Mouse (Mus musculus) cerebellum, postnatal 10 days (tissue): ENCODE results near the gene Gm5565.
"Not testable (repeated sequence)": the region's sequence is repeated elsewhere in the genome, so short reads cannot be mapped to it uniquely, and the experiment has no call there.

Source experiments
- DNase-seq, 2 experiments: peaks; one replicate each; pipeline ENCODE4 v3.0.0; 2021; ENCODE audit warnings: mixed read lengths in 2 of 2

The Gm5565 gene

DNA sequence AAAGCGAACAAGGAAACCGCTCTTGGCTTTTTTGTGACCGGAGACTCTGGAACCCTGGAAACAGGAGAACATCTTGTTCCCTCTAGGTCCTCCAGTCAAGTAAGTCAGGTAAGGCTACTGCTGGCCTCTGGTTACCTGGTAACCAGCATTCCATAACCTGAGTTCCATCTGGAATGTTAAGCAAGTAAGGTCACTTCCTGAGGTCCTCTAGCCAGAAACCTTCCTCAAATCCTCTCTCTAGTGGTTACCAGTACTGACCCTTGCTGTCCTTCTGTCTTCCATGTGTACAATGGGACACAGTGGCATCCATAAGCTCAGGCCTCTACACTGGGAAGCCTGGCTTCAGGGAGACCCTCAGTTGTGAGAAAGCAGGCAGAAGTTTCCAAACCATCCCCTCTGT is at the start of gene Gm5565:
Gm5565 (minus strand) TSS at position 101 of the 400 bp plus-strand sequence.
- DNase-seq, result not testable (repeated sequence)

DNA sequence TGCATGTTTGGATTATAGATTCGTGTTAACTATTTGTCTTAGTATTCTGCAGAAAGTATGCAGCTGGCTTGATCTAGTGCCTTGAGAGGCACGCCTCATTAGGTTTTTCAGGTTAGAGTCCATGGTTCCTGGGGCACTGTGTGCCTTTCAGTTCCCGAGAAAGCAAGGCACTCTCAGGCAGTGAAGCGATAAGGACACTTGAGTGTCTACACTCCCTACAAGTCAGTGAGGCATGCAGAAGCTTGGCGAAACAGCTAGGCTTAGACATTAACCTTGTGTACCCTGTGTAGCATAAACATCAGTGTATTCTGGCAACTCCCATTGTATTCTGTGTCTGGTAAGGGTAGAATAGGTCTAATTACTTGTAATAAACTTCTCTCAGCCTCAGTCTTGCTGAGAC is 45.2 kb upstream of the Gm5565 start:
- no peak for DNase-seq

DNA sequence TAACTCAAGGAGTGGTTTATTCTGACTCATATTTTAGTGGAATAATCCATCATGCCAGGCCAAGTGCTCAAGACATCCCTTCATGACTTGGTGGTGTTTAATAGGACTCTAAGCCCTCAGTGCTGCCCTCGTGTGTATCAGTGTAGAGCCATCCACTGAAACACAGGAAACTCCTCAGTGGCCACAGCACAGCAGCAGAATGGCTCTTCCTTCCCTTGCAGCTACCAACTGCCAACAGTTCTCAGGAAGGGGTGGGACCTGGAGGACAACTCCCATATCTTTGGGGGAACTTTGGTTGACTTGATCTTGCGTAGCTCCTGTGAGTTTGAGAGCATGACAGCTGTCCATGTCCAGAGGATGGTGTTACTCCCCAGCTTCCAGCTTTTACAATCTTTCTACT is 43.6 kb upstream of the Gm5565 start:
- DNase-seq, result no peak

DNA sequence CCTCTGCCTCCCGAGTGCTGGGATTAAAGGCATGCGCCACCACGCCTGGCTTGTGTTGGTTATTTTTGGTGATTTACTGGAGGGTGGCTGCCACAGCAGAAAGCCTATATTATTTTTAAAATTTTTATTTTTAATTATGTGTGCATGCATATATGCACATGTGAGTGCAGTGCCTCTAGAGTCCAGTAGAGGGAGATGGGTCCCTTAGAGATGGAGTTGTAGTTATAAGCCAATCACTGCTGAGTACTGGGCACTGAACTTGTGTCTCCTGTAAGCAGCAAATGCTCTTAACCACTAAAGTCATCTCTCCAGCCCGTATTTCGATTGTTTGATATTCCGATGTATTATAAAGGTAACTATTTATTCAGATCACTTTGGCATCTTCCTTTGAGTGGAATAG is 40.2 kb upstream of the Gm5565 start:
- DNase-seq, result no peak

DNA sequence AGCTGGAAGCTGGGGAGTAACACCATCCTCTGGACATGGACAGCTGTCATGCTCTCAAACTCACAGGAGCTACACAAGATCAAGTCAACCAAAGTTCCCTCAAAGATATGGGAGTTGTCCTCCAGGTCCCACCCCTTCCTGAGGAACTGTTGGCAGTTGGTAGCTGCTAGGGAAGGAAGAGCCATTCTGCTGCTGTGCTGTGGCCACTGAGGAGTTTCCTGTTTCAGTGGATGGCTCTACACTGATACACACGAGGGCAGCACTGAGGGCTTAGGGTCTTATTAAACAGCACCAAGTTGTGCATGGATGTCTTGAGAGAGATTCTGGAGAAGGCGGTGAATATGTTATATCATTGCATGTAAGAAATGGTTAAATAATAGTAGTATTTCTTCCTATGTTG is 39.2 kb upstream of the Gm5565 start:
- no peak for DNase-seq

DNA sequence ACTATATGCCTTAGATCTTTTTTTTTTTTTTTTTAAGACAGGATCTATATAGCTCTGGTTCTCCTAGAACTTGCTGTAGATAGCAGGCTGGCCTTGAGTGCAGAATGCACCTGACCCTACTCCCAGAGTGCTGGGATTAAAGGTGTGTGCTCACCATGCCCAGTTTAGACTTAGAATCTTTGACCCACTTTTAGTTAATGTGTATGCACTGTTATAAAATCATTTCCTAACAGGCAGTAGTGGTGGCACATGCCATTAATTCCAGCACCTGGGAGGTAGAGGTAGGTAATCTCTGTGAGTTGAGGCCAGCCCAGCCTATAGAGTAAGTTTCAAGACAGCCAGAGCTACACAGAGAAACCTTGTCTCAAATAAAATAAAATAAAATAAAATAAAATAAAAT is 38.7 kb upstream of the Gm5565 start:
- DNase-seq, result no peak

DNA sequence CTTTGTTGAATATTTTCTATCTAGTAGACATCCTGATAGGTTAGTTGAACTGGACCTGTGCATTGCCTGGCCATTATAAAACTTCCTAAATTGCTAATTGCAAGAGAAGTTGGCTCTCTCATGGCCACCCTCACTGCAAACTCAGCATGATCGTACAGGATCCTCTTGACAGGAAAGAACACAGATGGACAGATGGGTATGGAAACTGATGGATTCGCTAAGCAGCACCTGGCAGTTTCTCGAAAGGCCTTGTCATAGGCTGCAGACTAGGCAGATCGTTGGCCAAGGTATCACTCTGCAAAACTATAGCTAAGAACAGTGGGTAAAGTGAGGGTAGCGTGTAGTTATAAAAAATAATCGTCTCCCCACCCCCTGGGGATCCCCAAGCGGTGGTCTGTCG is 33.0 kb upstream of the Gm5565 start:
- peak in 1 of 2 experiments; percentile 29 for DNase-seq

DNA sequence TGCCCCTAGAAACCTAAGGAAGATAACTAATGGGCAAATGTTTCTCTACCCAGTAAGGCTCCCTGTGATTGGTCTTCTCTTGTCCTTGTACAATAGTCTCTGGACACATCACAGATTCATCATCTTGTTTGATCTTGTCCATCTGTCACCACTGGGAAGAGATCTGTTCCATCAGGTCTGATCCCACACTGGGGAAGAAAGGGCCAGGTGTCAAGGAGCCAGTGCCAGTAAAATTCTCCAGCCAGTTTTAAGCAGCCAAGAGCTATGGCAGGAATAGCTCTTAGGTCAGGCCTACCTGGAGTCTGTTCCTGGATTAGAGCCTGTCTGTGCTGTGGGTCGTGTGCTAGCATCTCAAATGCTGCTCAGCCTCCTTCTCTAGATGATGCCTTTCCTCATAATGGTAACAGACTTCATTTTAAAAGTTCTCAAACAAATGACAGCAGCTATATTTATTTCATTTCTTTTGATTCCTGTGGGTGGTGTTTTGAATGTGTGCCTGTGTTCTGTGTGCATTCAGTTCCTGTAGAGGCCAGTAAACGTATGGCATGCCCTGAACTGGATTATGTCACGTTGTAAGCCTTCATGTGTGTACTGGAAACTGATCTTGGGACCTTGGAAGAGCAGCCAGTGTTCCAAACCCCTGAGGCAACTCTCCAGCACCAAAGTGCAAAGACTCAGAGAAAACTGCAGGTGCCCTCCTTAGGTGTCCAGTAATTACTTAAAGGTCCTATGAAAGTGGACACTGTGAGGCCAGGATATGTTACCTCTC is 30.3 kb upstream of the Gm5565 start:
- peak; percentile 80 to 83 for DNase-seq

DNA sequence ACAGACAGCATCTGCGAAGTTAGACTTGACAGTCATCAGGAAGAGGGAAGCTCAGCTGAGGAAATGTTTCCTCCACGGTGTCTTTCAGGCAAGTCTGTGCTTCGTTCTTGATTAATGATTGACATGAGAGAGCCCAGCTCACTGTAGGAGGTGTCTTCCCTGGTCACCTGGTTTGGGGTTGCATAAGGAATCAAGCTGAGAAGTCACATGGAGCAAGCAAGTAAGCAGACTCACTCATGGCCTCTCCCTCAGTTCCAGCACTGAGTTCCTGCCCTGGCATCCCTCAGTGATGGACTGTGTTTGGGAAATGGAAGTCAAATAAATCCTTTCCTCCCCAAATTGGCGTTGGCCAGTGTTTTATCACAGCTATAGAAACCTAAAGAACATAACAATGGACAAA is 29.8 kb upstream of the Gm5565 start:
- DNase-seq, result no peak

DNA sequence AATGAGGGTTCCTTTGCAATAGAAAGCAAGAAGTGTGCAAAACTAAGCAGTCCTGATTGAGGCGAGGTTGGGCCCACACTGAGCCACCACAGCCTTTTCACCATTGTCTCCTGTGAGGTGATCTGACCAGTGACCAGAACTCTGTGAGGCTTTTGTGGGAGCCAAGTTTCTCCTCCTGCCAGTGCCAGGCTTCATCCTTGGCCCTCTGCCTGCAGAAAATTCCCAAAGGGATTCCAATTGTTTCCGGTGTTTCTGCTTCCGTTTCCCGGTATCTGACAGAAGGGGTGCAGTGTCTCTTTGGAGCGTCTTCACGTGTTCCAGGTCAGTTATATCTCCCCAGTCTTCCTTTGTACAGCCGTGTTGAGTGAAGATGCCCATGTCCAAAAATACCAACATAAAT is 28.4 kb upstream of the Gm5565 start:
- peak; percentile 62 for DNase-seq

DNA sequence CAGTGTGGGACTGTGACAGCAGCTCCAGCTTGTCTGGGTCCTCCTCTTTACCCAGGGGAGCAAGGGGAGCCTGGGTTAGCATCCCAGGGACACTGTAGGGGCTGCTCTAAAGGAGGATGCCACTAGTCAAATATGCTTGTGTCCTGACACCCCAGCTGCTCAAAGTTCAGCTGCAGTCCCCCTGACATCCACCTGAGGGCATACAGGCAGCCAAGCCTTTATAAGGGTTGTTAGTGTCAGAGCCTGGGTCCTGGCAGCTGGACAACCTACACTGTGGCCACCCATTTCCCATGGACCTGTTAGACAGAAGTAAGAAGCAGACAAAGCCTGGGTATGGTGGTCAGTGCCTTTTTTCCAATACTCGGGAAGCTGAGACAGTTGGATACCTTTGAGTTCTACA is 27.8 kb upstream of the Gm5565 start:
- peak; percentile 18 to 31 for DNase-seq

DNA sequence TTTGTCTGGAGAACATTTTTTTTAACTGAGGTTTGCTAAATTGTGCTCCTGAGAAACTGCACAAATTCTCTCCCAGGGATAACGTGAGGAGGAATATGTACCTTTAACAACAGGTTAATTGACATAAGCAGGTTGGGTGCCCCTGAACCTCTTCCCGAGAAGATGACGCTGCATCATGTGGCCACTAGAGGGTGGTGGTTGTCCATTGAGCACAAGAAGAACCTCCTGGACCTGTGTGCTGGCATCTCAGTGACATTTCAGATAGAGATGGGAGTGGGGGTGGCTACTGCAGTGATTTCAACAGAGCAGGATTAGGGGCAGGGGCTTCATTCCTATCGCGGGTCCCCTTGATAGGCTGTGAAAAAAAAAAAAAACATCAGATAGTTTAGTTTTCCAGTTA is 27.1 kb upstream of the Gm5565 start:
- peak; percentile 84 to 87 for DNase-seq

DNA sequence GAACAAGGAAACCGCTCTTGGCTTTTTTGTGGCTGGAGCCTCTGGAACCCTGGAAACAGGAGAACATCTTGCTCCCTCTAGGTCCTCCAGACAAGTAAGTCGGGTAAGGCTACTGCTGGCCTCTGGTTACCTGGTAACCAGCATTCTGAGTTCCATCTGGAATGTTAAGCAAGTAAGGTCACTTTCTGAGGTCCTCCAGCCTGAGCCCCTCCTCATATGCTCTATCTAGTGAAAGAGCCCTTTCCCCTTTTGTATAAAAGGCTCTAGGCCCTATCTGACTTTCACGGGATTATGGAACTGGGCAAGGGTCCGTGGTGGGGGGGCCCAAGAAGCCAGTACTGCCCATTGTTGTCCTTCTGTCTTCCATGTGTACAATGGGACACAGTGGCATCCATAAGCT is 24.9 kb upstream of the Gm5565 start, which contains the start of gene 1700001J03Rik:
1700001J03Rik (minus strand) TSS at position 101 of the 400 bp plus-strand sequence.
- not testable (repeated sequence) for DNase-seq

DNA sequence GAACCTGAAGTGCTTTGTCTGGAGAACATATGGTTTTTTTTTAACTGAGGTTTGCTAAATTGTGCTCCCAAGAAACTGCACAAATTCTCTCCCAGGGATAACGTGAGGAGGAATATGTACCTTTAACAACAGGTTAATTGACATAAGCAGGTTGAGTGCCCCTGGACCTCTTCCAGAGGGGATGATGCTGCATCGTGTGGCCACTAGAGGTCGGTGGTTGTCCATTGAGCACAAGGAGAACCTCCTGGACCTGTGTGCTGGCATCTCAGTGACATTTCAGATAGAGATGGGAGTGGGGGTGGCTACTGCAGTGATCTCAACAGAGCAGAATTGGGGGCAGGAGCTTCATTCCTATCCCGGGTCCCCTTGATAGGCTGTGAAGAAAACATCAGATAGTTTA is 12.4 kb upstream of the Gm5565 start:
- DNase-seq, result peak; percentile 66 to 74

DNA sequence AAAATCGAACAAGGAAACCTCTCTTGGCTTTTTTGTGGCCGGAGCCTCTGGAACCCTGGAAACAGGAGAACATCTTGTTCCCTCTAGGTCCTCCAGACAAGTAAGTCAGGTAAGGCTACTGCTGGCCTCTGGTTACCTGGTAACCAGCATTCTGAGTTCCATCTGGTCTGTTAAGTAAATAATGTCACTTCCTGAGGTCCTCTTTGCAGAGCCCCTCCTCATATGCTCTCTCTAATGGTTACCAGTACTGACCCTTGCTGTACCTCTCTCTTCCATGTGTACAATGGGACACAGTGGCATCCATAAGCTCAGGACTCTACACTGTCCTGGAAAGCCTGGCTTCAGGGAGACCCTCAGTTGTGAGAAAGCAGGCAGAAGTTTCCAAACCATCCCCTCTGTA is 10.3 kb upstream of the Gm5565 start, which contains the start of gene Gm6309:
Gm6309 (minus strand) TSS at position 101 of the 400 bp plus-strand sequence.
- not testable (repeated sequence) for DNase-seq

DNA sequence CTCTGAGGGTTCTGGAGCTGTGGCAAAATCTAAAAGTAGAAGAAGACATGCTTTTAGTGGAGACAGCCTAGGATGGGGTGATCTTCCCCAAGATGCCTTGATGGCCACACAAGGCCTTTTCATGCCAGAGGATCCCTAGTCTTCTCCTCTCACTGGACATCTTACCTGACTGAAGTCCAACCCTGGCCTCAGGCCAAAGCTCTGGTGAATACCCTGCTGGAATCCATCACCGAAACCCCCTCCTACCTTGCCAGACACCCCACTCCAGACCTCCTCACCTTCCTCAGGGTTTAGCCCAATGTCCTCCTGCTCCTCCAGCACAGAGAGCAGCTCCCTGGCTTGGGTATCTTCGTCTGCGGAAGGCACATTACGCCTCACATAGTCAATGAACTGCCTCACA is 2.0 kb downstream of the Gm5565 start:
- DNase-seq, result not testable (repeated sequence)

DNA sequence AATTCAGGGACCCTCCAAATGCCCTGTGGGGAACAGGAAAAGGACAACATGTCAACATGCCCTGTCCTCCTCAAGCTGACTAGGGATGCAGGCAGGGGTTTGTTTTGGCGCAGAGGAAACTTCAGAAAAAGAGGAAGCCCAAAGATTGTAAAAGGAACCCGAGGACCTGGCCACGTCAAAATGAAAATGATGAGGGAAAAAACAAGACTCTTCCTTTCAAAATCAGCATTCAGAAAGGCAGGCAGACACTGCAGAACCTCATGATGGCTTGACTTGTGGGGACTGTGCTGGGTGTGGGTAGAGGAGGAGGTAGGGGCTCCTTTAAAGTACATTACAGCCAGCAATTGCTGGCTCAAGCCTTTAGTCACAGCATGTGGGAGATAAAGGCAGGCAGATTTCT is 9.9 kb downstream of the Gm5565 start:
- no peak for DNase-seq

DNA sequence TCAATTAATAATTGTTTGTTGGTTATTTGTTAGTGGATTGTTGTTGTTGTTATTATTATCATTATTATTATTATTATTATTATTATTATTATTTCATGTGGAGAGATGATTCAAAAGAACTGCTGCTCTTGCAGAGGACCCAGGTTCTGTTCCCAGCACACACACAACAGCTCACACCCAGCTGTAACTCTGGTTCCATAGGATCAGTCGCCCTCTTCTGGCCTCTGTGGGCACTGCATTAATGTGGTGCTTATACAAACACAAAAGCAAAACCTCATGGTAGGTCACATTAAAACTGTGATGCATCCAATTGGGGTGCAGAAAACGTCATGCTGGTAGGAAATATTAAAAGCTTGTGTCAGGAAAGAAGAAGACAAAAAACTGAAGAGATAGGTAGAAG is 12.4 kb downstream of the Gm5565 start:
- peak; percentile 9 to 19 for DNase-seq
